Mouse (Mus musculus): ENCODE measurements at regions not wholly inside any gene's neighbourhood (a gene's known extent, or its start where the extent isn't known, plus 50 kb on each side); places are given as distances from the start of the nearest gene placed in this dataset.

DNA sequence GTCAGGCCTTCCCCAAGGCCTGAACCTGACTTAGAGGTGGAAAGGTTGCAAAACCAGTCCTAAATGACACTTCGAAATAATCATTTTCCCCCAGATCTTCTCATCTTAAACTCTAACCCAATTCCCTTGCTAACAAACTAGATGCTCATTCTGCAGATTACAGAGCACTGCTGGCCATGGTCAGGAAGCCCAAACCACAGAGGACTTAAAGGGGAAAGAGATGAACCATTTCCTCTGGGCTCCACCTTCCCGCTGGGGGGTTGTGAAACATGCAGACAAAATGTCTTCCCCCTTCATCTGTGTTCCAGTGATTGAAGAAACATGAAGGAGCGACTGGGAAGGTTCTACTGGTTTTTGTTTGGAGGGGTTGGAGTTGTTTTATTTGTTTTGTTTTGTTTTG is 181.4 kb downstream of the Dhx15 start:
- Histone ChIP-seq H3K36me3 (ENCODE audit: insufficient read depth, low read length) (no peaks in the 10 kb centered on the region), H3K27me3 (ENCODE audit: insufficient read depth, low read length) (no peaks in the 10 kb centered on the region), H3K4me3 (replicated peaks; ENCODE audit: low read length) (no peak overlapping the region), H3K4me1 (replicated peaks; ENCODE audit: low read depth, low read length) (no peaks in the 10 kb centered on the region), H3K9me3 (ENCODE audit: low read length) (no peaks in the 10 kb centered on the region)
- TF ChIP-seq NANOG (IDR thresholded peaks at IDR 0.05; ENCODE audit: borderline replicate concordance, low read length) (no peak), CTCF (conservative IDR thresholded peaks at IDR 0.05; ENCODE audit: low read length) (no peak), POU5F1 (IDR thresholded peaks at IDR 0.05; ENCODE audit: borderline replicate concordance, low read length) (no peak)

DNA sequence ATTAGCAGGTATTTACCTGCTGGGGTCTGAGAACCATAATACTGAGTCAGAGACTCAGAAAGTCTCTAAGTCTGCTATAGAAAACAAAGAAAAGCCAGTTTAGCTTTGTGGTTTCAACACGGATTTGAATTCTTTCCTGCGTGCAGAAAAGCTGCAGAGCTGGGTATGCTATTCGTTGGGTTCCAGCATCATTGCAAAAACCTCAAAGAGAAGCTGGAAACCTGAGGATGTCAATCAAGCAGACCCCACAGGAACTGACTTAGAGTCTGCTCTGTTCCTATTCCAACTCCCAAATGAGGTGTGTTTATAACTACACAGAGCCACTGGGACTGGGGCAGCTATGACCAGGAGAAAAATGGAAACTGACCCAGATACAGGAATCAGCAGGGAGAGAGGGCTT is 183.5 kb downstream of the Dhx15 start:
- Histone ChIP-seq H3K4me1 (replicated peaks; ENCODE audit: low read depth, low read length) (no peaks in the 10 kb centered on the region), H3K36me3 (ENCODE audit: insufficient read depth, low read length) (no peaks in the 10 kb centered on the region), H3K4me3 (replicated peaks; ENCODE audit: low read length) (no peak overlapping the region), H3K9me3 (ENCODE audit: low read length) (no peaks in the 10 kb centered on the region), H3K27me3 (ENCODE audit: insufficient read depth, low read length) (no peaks in the 10 kb centered on the region)
- no peak for TF ChIP-seq CTCF (conservative IDR thresholded peaks at IDR 0.05; ENCODE audit: low read length)
- TF ChIP-seq POU5F1 (IDR thresholded peaks at IDR 0.05; ENCODE audit: borderline replicate concordance, low read length), result no peak
- TF ChIP-seq NANOG (IDR thresholded peaks at IDR 0.05; ENCODE audit: borderline replicate concordance, low read length), result no peak

DNA sequence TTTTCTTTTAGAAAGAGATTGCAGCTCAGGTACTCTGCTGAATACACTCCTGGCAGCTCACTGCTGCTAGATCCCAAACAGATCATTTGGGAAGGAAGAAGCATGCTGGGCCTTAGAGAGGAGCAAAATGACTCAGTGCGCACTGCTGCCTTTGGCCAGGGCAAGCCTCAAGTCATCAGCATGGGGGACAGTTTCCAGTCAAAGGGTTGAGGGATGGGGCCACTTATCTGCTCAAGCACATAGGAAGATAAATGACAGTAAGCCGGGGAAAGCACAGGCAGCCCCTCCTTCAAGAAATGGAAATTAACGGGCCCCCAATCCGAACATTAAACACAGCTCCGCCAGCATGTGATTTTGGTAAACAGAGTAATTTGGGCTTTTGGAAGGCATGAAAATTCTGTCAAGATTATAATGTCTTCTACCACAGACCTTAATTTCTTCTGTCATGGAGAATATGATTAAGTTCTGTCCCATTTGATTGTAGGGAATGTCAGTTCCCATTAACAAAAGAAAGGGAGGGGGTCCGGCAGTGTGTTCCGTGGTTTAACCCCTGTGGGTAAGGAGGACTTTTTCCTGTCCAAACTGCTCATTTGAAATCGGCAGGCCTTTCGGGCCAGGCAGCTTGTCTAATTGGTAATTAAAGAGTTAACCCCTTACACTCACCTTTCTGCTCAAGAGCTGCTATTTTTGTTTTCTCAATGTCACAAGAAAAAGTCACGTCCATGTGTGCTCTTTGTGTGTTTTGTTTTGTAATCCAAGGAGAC is 199.3 kb downstream of the Dhx15 start:
- Histone ChIP-seq H3K27me3 (ENCODE audit: insufficient read depth, low read length) (no peaks in the 10 kb centered on the region), H3K4me1 (replicated peaks; ENCODE audit: low read depth, low read length) (no peaks in the 10 kb centered on the region), H3K9me3 (ENCODE audit: low read length) (no peaks in the 10 kb centered on the region), H3K36me3 (ENCODE audit: insufficient read depth, low read length) (no peaks in the 10 kb centered on the region), H3K4me3 (replicated peaks; ENCODE audit: low read length) (no peak overlapping the region)
- TF ChIP-seq CTCF (conservative IDR thresholded peaks at IDR 0.05; ENCODE audit: low read length), result no peak
- no peak for TF ChIP-seq NANOG (IDR thresholded peaks at IDR 0.05; ENCODE audit: borderline replicate concordance, low read length)

DNA sequence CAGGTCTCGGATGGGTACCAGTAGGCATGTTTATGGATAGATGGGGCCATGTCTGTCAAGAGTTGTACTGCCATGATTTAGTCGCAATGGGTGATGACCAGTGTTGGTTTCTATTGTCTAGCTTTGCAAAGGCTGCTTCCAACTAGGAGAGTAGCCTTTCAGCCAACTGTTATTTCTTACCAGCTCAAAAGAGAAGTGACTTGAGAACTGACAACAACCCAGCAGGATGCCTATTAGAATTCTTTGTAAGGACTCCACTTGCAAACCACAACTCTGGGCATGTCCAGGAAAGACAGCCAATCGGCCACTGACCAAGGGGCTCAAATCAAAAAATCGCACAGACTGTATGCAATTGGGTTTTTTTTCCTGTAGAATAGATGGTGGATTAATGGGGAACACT is 200.9 kb downstream of the Dhx15 start:
- no peak overlapping the region for H3K4me3 ChIP-seq (replicated peaks; ENCODE audit: low read length)
- H3K36me3 ChIP-seq (ENCODE audit: insufficient read depth, low read length), result no peaks in the 10 kb centered on the region
- TF ChIP-seq NANOG (IDR thresholded peaks at IDR 0.05; ENCODE audit: borderline replicate concordance, low read length), result no peak
- TF ChIP-seq CTCF (conservative IDR thresholded peaks at IDR 0.05; ENCODE audit: low read length), result no peak
- no peak for TF ChIP-seq POU5F1 (IDR thresholded peaks at IDR 0.05; ENCODE audit: borderline replicate concordance, low read length)
- H3K9me3 ChIP-seq (ENCODE audit: low read length), result peaks cover 11% of the 10 kb centered on the region; the same call in 1 of the 2 replicates
- H3K4me1 ChIP-seq (replicated peaks; ENCODE audit: low read depth, low read length), result no peaks in the 10 kb centered on the region
- H3K27me3 ChIP-seq (ENCODE audit: insufficient read depth, low read length), result no peaks in the 10 kb centered on the region

DNA sequence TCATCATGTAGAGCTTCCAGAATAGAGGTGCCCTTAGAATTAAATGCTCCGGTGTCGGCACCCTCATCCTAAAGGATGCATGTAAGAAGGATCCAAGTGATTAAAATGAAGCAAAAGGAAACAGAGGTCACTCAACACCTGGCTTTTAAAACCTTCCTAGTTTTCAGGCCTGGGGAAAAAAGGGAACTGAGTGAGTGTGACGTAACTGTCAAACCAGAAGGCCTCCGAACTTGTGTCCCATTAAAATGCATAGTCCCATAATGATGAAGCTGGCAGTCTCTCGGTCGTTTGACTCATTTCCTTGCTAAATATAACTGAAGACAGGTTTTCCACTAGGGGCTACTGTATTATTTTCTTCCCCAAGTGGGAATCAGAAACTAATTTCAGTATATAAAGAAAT is 201.4 kb downstream of the Dhx15 start:
- Histone ChIP-seq H3K9me3 (ENCODE audit: low read length) (peaks cover 11% of the 10 kb centered on the region; the same call in 1 of the 2 replicates), H3K4me1 (replicated peaks; ENCODE audit: low read depth, low read length) (no peaks in the 10 kb centered on the region)
- TF ChIP-seq POU5F1 (IDR thresholded peaks at IDR 0.05; ENCODE audit: borderline replicate concordance, low read length), result no peak
- no peak for TF ChIP-seq NANOG (IDR thresholded peaks at IDR 0.05; ENCODE audit: borderline replicate concordance, low read length)
- no peak for TF ChIP-seq CTCF (conservative IDR thresholded peaks at IDR 0.05; ENCODE audit: low read length)

DNA sequence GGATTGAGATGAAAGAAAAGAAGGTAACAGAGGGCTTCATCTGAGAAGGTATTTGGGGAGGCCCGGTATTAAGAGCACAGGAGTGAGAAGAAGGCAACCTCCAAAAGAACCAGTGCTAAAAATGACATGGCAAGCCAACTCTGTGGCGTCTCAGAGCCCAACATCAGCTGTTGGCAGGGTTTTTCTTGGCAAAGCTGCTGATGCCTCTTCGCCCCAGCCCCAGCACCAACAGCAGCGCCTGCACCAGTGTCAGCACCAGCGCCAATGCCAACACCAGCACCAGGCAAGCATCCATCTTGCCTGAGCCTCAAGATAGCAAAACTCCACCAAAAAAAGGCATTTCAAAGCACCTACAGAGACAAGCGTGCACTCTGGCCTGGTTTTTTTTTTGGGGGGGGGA is 205.3 kb downstream of the Dhx15 start:
- TF ChIP-seq NANOG (IDR thresholded peaks at IDR 0.05; ENCODE audit: borderline replicate concordance, low read length), result no peak
- no peak for TF ChIP-seq CTCF (conservative IDR thresholded peaks at IDR 0.05; ENCODE audit: low read length)
- no peak for TF ChIP-seq POU5F1 (IDR thresholded peaks at IDR 0.05; ENCODE audit: borderline replicate concordance, low read length)
- Histone ChIP-seq H3K36me3 (ENCODE audit: insufficient read depth, low read length) (no peaks in the 10 kb centered on the region), H3K4me3 (replicated peaks; ENCODE audit: low read length) (no peak overlapping the region), H3K9me3 (ENCODE audit: low read length) (peaks cover 11% of the 10 kb centered on the region; the same call in 1 of the 2 replicates), H3K4me1 (replicated peaks; ENCODE audit: low read depth, low read length) (no peaks in the 10 kb centered on the region), H3K27me3 (ENCODE audit: insufficient read depth, low read length) (no peaks in the 10 kb centered on the region)

More for the DNA sequence above, 201.4 kb downstream of the Dhx15 start:
- no peaks in the 10 kb centered on the region for H3K27me3 ChIP-seq (ENCODE audit: insufficient read depth, low read length)
- H3K36me3 ChIP-seq (ENCODE audit: insufficient read depth, low read length), result no peaks in the 10 kb centered on the region
- no peak overlapping the region for H3K4me3 ChIP-seq (replicated peaks; ENCODE audit: low read length)

DNA sequence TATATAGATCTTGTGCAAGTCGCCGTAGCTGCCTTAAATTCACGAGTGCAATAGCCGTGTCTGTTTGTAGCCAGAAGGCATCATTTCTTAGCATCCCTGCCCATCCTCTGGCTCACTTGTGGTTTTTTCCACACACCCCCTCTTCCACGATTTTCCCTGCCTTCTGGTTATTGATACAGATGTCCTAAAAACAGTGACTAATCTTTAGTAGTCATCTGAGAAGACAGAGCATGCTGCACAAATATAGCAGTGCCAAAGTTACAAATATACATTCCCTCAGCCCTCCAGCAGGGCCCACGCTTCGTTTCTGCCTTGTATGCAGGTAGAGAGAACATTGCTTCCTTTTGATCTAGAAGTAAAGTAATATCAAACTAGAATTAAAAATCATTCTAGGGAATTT is 207.5 kb downstream of the Dhx15 start:
- Histone ChIP-seq H3K36me3 (ENCODE audit: insufficient read depth, low read length) (no peaks in the 10 kb centered on the region), H3K4me3 (replicated peaks; ENCODE audit: low read length) (no peak overlapping the region), H3K4me1 (replicated peaks; ENCODE audit: low read depth, low read length) (no peaks in the 10 kb centered on the region), H3K9me3 (ENCODE audit: low read length) (peaks cover 11% of the 10 kb centered on the region; the same call in 1 of the 2 replicates), H3K27me3 (ENCODE audit: insufficient read depth, low read length) (no peaks in the 10 kb centered on the region)
- TF ChIP-seq CTCF (conservative IDR thresholded peaks at IDR 0.05; ENCODE audit: low read length), result no peak
- no peak for TF ChIP-seq POU5F1 (IDR thresholded peaks at IDR 0.05; ENCODE audit: borderline replicate concordance, low read length)
- TF ChIP-seq NANOG (IDR thresholded peaks at IDR 0.05; ENCODE audit: borderline replicate concordance, low read length), result no peak

DNA sequence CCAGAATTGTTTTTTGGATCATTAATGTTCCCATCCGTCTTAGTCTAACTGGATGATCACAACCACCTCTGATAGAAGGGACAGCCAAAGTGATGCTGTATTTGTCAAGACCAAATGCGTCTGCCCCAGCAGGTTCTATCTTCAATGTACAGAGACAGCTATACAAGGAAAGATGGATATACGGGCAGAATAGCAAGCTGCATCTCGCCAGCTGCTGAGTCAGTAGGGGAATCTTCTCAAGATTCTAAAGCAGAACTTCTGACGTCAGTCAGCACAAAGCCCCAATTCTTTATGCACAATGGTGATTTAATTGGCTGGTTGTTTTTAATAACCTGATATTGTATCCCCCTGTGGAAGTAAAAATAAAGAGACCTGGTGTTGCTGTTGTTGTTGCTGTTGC is 209.4 kb downstream of the Dhx15 start:
- peaks cover 11% of the 10 kb centered on the region; the same call in 1 of the 2 replicates for H3K9me3 ChIP-seq (ENCODE audit: low read length)
- H3K4me1 ChIP-seq (replicated peaks; ENCODE audit: low read depth, low read length), result no peaks in the 10 kb centered on the region
- no peak overlapping the region for H3K4me3 ChIP-seq (replicated peaks; ENCODE audit: low read length)
- H3K27me3 ChIP-seq (ENCODE audit: insufficient read depth, low read length), result no peaks in the 10 kb centered on the region
- no peaks in the 10 kb centered on the region for H3K36me3 ChIP-seq (ENCODE audit: insufficient read depth, low read length)
- TF ChIP-seq NANOG (IDR thresholded peaks at IDR 0.05; ENCODE audit: borderline replicate concordance, low read length), result no peak
- TF ChIP-seq POU5F1 (IDR thresholded peaks at IDR 0.05; ENCODE audit: borderline replicate concordance, low read length), result no peak
- TF ChIP-seq CTCF (conservative IDR thresholded peaks at IDR 0.05; ENCODE audit: low read length), result no peak

DNA sequence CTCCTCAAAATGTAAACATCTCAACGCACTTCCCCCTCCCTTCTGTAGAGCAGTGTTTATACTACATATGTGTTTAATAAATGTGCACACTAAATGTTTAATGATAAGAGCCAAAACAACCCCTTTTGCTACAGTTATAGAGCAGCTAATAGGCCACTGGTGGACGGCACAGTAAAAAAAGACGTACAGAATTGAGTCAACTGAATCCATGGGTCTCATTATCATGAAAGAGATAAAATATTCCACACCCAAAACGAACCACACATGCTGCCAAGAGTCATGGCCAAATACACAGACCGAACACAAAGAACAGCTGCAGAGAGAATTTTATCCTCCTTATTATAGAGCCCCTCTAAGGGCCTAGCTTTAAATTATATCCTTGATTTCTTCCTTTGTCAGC is 237.8 kb downstream of the Dhx15 start:
- no peaks in the 10 kb centered on the region for H3K9me3 ChIP-seq (ENCODE audit: low read length)
- TF ChIP-seq CTCF (conservative IDR thresholded peaks at IDR 0.05; ENCODE audit: low read length) (no peak), POU5F1 (IDR thresholded peaks at IDR 0.05; ENCODE audit: borderline replicate concordance, low read length) (no peak), NANOG (IDR thresholded peaks at IDR 0.05; ENCODE audit: borderline replicate concordance, low read length) (no peak)
- H3K4me1 ChIP-seq (replicated peaks; ENCODE audit: low read depth, low read length), result no peaks in the 10 kb centered on the region
- H3K4me3 ChIP-seq (replicated peaks; ENCODE audit: low read length), result no peak overlapping the region
- no peaks in the 10 kb centered on the region for H3K36me3 ChIP-seq (ENCODE audit: insufficient read depth, low read length)
- no peaks in the 10 kb centered on the region for H3K27me3 ChIP-seq (ENCODE audit: insufficient read depth, low read length)

All from E14TG2a.4 (cell line).